Mouse (Mus musculus): ENCODE data around the gene Tial1. TPM values are rescaled to one million over a fixed set of nuclear protein-coding genes. Genes with fewer than 3 reads are reported as not detected.

Gene Tial1
- polyA plus RNA-seq, 1 experiment from 2014 or later: 17.3 TPM

GRCm38 (mm10) chr7:128440584-128440983, 20.9 kb downstream of the Tial1 start:
- H3K27ac ChIP-seq (ENCODE audit: low read depth, low read length): no peak overlapping the region
- H3K36me3 ChIP-seq (ENCODE audit: control insufficient read depth, insufficient read depth): peaks cover 38% of the 10 kb centered on the region
- H3K4me1 ChIP-seq (replicated peaks; ENCODE audit: control insufficient read depth, insufficient read depth, low read length): no peaks in the 10 kb centered on the region
- WGBS: 85% methylated on average over 2 of the region's 2 CpGs
- H3K9me3 ChIP-seq (ENCODE audit: control insufficient read depth): no peaks in the 10 kb centered on the region
- H3K4me3 ChIP-seq (ENCODE audit: low read depth, low read length): no peak overlapping the region
- no peak overlapping the region for H3K4me2 ChIP-seq (replicated peaks; ENCODE audit: low read depth)
- no peak for TF ChIP-seq CTCF (IDR thresholded peaks at IDR 0.05; ENCODE audit: low read depth)
- ATAC-seq: no peak
- no peak overlapping the region for H3K9ac ChIP-seq (ENCODE audit: low read depth, low read length)
- no peaks in the 10 kb centered on the region for H3K27me3 ChIP-seq (replicated peaks; ENCODE audit: control insufficient read depth, insufficient read depth, low read length)

GRCm38 (mm10) chr7:128439251-128439650, 22.3 kb downstream of the Tial1 start:
- 84% methylated on average over 6 of the region's 6 CpGs for WGBS
- no peak for ATAC-seq
- Histone ChIP-seq H3K9me3 (ENCODE audit: control insufficient read depth) (no peaks in the 10 kb centered on the region), H3K4me3 (ENCODE audit: low read depth, low read length) (no peak overlapping the region), H3K36me3 (ENCODE audit: control insufficient read depth, insufficient read depth) (peaks cover 27% of the 10 kb centered on the region), H3K4me2 (replicated peaks; ENCODE audit: low read depth) (no peak overlapping the region), H3K27me3 (replicated peaks; ENCODE audit: control insufficient read depth, insufficient read depth, low read length) (no peaks in the 10 kb centered on the region), H3K4me1 (replicated peaks; ENCODE audit: control insufficient read depth, insufficient read depth, low read length) (no peaks in the 10 kb centered on the region), H3K9ac (ENCODE audit: low read depth, low read length) (no peak overlapping the region), H3K27ac (ENCODE audit: low read depth, low read length) (no peak overlapping the region)
- no peak for TF ChIP-seq CTCF (IDR thresholded peaks at IDR 0.05; ENCODE audit: low read depth)

- Histone ChIP-seq H3K36me3 (ENCODE audit: control insufficient read depth, insufficient read depth) (peaks cover 17% of the 10 kb centered on the region), H3K27me3 (replicated peaks; ENCODE audit: control insufficient read depth, insufficient read depth, low read length) (no peaks in the 10 kb centered on the region), H3K9me3 (ENCODE audit: control insufficient read depth) (no peaks in the 10 kb centered on the region), H3K4me1 (replicated peaks; ENCODE audit: control insufficient read depth, insufficient read depth, low read length) (no peaks in the 10 kb centered on the region), H3K27ac (ENCODE audit: low read depth, low read length) (no peak overlapping the region), H3K9ac (ENCODE audit: low read depth, low read length) (no peak overlapping the region), H3K4me3 (ENCODE audit: low read depth, low read length) (no peak overlapping the region), H3K4me2 (replicated peaks; ENCODE audit: low read depth) (no peak overlapping the region)
- no peak for TF ChIP-seq CTCF (IDR thresholded peaks at IDR 0.05; ENCODE audit: low read depth)
- ATAC-seq: no peak
Observed at GRCm38 (mm10) chr7:128438131-128438530, 23.4 kb downstream of the Tial1 start.

- H3K9ac ChIP-seq (ENCODE audit: low read depth, low read length): no peak overlapping the region
- H3K4me2 ChIP-seq (replicated peaks; ENCODE audit: low read depth): no peak overlapping the region
- no peaks in the 10 kb centered on the region for H3K9me3 ChIP-seq (ENCODE audit: control insufficient read depth)
- WGBS: 72% methylated on average over 1 of the region's 1 CpGs
- H3K4me1 ChIP-seq (replicated peaks; ENCODE audit: control insufficient read depth, insufficient read depth, low read length): no peaks in the 10 kb centered on the region
- ATAC-seq: no peak
- no peak overlapping the region for H3K4me3 ChIP-seq (ENCODE audit: low read depth, low read length)
- H3K27ac ChIP-seq (ENCODE audit: low read depth, low read length): no peak overlapping the region
- peak; percentile 64 for TF ChIP-seq CTCF (IDR thresholded peaks at IDR 0.05; ENCODE audit: low read depth)
- H3K27me3 ChIP-seq (replicated peaks; ENCODE audit: control insufficient read depth, insufficient read depth, low read length): no peaks in the 10 kb centered on the region
- no peaks in the 10 kb centered on the region for H3K36me3 ChIP-seq (ENCODE audit: control insufficient read depth, insufficient read depth)
Observed at GRCm38 (mm10) chr7:128433213-128433612, 28.3 kb downstream of the Tial1 start.

GRCm38 (mm10) chr7:128432574-128432973, 28.9 kb downstream of the Tial1 start:
- Histone ChIP-seq H3K4me2 (replicated peaks; ENCODE audit: low read depth) (no peak overlapping the region), H3K4me1 (replicated peaks; ENCODE audit: control insufficient read depth, insufficient read depth, low read length) (no peaks in the 10 kb centered on the region), H3K9me3 (ENCODE audit: control insufficient read depth) (no peaks in the 10 kb centered on the region), H3K27ac (ENCODE audit: low read depth, low read length) (no peak overlapping the region), H3K4me3 (ENCODE audit: low read depth, low read length) (no peak overlapping the region), H3K27me3 (replicated peaks; ENCODE audit: control insufficient read depth, insufficient read depth, low read length) (no peaks in the 10 kb centered on the region), H3K36me3 (ENCODE audit: control insufficient read depth, insufficient read depth) (no peaks in the 10 kb centered on the region), H3K9ac (ENCODE audit: low read depth, low read length) (no peak overlapping the region)
- 75% methylated on average over 10 of the region's 10 CpGs for WGBS
- ATAC-seq: no peak
- TF ChIP-seq CTCF (IDR thresholded peaks at IDR 0.05; ENCODE audit: low read depth): no peak

GRCm38 (mm10) chr7:128422491-128422890, 39.0 kb downstream of the Tial1 start:
- WGBS: 72% methylated on average over 3 of the region's 3 CpGs
- no peak for ATAC-seq
- no peak for TF ChIP-seq CTCF (IDR thresholded peaks at IDR 0.05; ENCODE audit: low read depth)
- Histone ChIP-seq H3K36me3 (ENCODE audit: control insufficient read depth, insufficient read depth) (no peaks in the 10 kb centered on the region), H3K9me3 (ENCODE audit: control insufficient read depth) (no peaks in the 10 kb centered on the region), H3K27me3 (replicated peaks; ENCODE audit: control insufficient read depth, insufficient read depth, low read length) (peaks cover 25% of the 10 kb centered on the region), H3K4me1 (replicated peaks; ENCODE audit: control insufficient read depth, insufficient read depth, low read length) (no peaks in the 10 kb centered on the region; the same call in 1 of the 2 replicates), H3K4me2 (replicated peaks; ENCODE audit: low read depth) (no peak overlapping the region), H3K27ac (ENCODE audit: low read depth, low read length) (no peak overlapping the region), H3K4me3 (ENCODE audit: low read depth, low read length) (no peak overlapping the region), H3K9ac (ENCODE audit: low read depth, low read length) (no peak overlapping the region)

- Histone ChIP-seq H3K9ac (ENCODE audit: low read depth, low read length) (no peak overlapping the region), H3K9me3 (ENCODE audit: control insufficient read depth) (no peaks in the 10 kb centered on the region), H3K4me2 (replicated peaks; ENCODE audit: low read depth) (no peak overlapping the region), H3K4me1 (replicated peaks; ENCODE audit: control insufficient read depth, insufficient read depth, low read length) (no peaks in the 10 kb centered on the region; the same call in 1 of the 2 replicates), H3K27me3 (replicated peaks; ENCODE audit: control insufficient read depth, insufficient read depth, low read length) (peaks cover 33% of the 10 kb centered on the region), H3K27ac (ENCODE audit: low read depth, low read length) (no peak overlapping the region), H3K36me3 (ENCODE audit: control insufficient read depth, insufficient read depth) (no peaks in the 10 kb centered on the region), H3K4me3 (ENCODE audit: low read depth, low read length) (no peak overlapping the region)
- TF ChIP-seq CTCF (IDR thresholded peaks at IDR 0.05; ENCODE audit: low read depth): no peak
- 78% methylated on average over 7 of the region's 7 CpGs for WGBS
- no peak for ATAC-seq
Observed at GRCm38 (mm10) chr7:128421701-128422100, 39.8 kb downstream of the Tial1 start.

All from intestine, postnatal 0 days (tissue).